Mouse (Mus musculus) heart, adult 9 months (tissue): ENCODE results near the gene Olr1.
"Not testable (repeated sequence)": the region's sequence is repeated elsewhere in the genome, so short reads cannot be mapped to it uniquely, and the experiment has no call there.

Experiments used
- DNase-seq, 2 experiments: peaks; one replicate each; pipeline ENCODE4 v3.0.0; 2022; ENCODE audit warnings: low spot score in 2 of 2

The Olr1 gene

GRCm38 (mm10) chr6:129512868-129513267 is 5.9 kb upstream of the Olr1 start:
- DNase-seq = no peak

GRCm38 (mm10) chr6:129512367-129512766 is 5.4 kb upstream of the Olr1 start, which contains the start of gene Tmem52b:
Gene Tmem52b, plus strand, starts transcription at chr6:129512555.
- no peak for DNase-seq

GRCm38 (mm10) chr6:129510120-129510911 is 3.4 kb upstream of the Olr1 start:
- no peak for DNase-seq

GRCm38 (mm10) chr6:129503471-129503870 is 3.5 kb downstream of the Olr1 start:
- DNase-seq = no peak

GRCm38 (mm10) chr6:129499516-129499915 is 7.4 kb downstream of the Olr1 start:
- not testable (repeated sequence) for DNase-seq

- no peak for DNase-seq
Measured at GRCm38 (mm10) chr6:129497345-129498218, 9.4 kb downstream of the Olr1 start.

GRCm38 (mm10) chr6:129494924-129495323 is 12.0 kb downstream of the Olr1 start:
- DNase-seq = no peak

GRCm38 (mm10) chr6:129480089-129480958 is 26.6 kb downstream of the Olr1 start:
- DNase-seq = no peak

GRCm38 (mm10) chr6:129476404-129477126 is 30.4 kb downstream of the Olr1 start:
- peak; percentile 11 to 30 for DNase-seq

GRCm38 (mm10) chr6:129472627-129473026 is 34.3 kb downstream of the Olr1 start:
- DNase-seq = no peak

GRCm38 (mm10) chr6:129471386-129471785 is 35.6 kb downstream of the Olr1 start:
- DNase-seq = no peak

- peak; percentile 53 to 70 for DNase-seq
Measured at GRCm38 (mm10) chr6:129451411-129452039, 55.4 kb downstream of the Olr1 start, which contains the start of gene Clec1a. Gene Clec1a, minus strand, starts transcription at chr6:129452000.

- peak; percentile 49 to 67 for DNase-seq
Measured at GRCm38 (mm10) chr6:129449743-129450142, 57.2 kb downstream of the Olr1 start.

GRCm38 (mm10) chr6:129438033-129438432 is 68.9 kb downstream of the Olr1 start:
- no peak for DNase-seq

- DNase-seq = no peak
Measured at GRCm38 (mm10) chr6:129436025-129436424, 70.9 kb downstream of the Olr1 start.
